Mouse (Mus musculus): ENCODE data around the gene Srxn1.

DNA sequence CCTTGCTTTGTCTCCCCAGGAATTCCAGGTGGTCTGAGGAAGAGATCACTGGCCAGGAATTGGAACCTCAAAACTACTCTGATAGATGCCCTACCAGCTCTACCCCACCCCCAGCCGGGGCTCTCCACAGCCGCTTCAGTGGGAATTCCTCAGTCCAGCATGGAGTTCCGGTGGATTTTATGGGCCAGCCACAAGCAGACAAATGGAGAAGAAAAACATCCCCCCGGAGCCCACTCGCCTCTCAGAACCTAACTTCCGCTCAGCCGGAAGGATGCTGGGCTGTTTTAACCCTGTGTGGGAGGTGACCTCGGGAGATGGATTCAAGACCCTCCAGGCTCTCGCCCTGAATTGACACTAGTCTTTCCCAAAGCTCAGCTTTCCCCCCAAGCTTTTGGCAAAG, 26.7 kb downstream of the Srxn1 start:
- TF ChIP-seq CTCF (IDR thresholded peaks at IDR 0.05; ENCODE audit: low read depth) = no peak
- TF ChIP-seq EP300 (IDR thresholded peaks at IDR 0.05; ENCODE audit: low read depth) = no peak
